Mouse (Mus musculus) hindbrain, embryonic 16.5 days (tissue): ENCODE measurements at regions not wholly inside any gene's neighbourhood (a gene's known extent, or its start where the extent isn't known, plus 50 kb on each side); places are given as distances from the start of the nearest gene placed in this dataset.

Source experiments
- ATAC-seq: fragments of 200-750 bp; cut with Nextera tagmentation; 2 replicates; pipeline ENCODE4 v1.8.0; 2017; ENCODE audit warnings: moderate TSS enrichment, moderate library complexity
- H3K27ac ChIP-seq: fragments of 300-500 bp; sonication (generic); 2 replicates; pipeline ENCODE4 v1.5.1; 2014; ENCODE audit warnings: low read depth, mild to moderate bottlenecking, control low read depth, low read length, moderate library complexity
- H3K27me3 ChIP-seq: fragments of 300-500 bp; sonication (generic); replicated peaks from 2 replicates; pipeline ENCODE4 v1.6.1; 2014; ENCODE audit warnings: low read length; ENCODE audit not compliant: control insufficient read depth, insufficient read depth
- H3K36me3 ChIP-seq: fragments of 300-500 bp; sonication (generic); 2 replicates; pipeline ENCODE4 v1.6.1; 2014; ENCODE audit warnings: mild to moderate bottlenecking, low read length, moderate library complexity, mixed read lengths; ENCODE audit not compliant: control insufficient read depth, insufficient read depth
- H3K4me1 ChIP-seq: fragments of 300-500 bp; sonication (generic); 2 replicates; pipeline ENCODE4 v1.6.1; 2014; ENCODE audit warnings: low read depth, low read length; ENCODE audit not compliant: control insufficient read depth, insufficient read depth
- H3K4me2 ChIP-seq: fragments of 300-500 bp; sonication (generic); 2 replicates; pipeline ENCODE4 v1.6.1; 2014; ENCODE audit warnings: mild to moderate bottlenecking, low read length, control low read depth, moderate library complexity
- H3K4me3 ChIP-seq: fragments of 300-500 bp; sonication (generic); 2 replicates; pipeline ENCODE4 v1.5.1; 2014; ENCODE audit warnings: mild to moderate bottlenecking, low read length, control low read depth, moderate library complexity
- H3K9ac ChIP-seq: fragments of 300-500 bp; sonication (generic); 2 replicates; pipeline ENCODE4 v1.6.1; 2014; ENCODE audit warnings: low read depth, mild to moderate bottlenecking, control low read depth, low read length, moderate library complexity
- H3K9me3 ChIP-seq: fragments of 300-500 bp; sonication (generic); 2 replicates; pipeline ENCODE4 v1.6.1; 2014; ENCODE audit warnings: mild to moderate bottlenecking, low read length, moderate library complexity; ENCODE audit not compliant: control insufficient read depth
- WGBS: fragments of 180-500 bp; shearing (Covaris S2); extraction: QIAGEN DNeasy Blood & Tissue Kit; methylation state at CpG from one replicate; pipeline ENCODE4 v1.1.7; 2014; 5-methylcytosine and 5-hydroxymethylcytosine counted together

DNA sequence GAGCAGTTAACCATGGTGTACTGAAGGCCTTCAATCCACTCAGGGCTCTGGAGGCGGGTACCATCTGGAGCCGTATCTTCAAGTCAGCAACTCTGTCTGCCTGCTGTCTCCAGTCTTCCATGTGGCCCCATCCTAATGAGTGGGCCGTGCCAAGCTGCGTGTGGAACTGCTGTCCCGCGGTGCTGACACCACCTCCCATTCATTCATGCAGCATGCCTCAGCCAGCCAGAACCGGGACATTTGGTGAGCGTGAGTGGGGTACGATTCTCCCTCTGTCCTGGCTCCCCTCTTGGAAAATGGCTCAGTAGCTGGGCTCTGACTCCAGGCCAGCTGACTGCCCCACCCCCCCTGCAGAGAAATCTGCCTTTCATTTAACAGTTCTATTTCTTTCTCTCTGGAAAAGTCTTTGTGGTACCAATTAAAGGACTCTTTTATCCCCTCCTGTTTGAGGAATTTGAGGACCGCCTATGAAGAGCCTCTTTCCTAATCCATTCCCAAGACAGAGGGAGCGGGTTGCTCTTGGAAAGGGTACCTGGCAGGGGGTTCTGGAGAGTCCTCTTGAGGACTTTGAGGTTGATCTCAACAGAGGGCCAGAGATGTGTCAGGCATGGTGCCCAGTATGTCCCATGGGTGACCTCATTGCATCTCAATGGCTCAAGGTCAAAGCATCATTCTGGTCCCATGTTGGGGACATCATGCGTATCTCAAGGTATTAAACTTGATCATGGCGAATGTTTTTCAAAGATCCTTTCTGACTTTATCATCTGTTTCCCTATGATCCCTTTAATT is 55.5 kb upstream of the Brd7 start:
- H3K4me2 ChIP-seq: no peak overlapping the region
- no peak overlapping the region for H3K4me3 ChIP-seq
- H3K9ac ChIP-seq: no peak overlapping the region
- H3K9me3 ChIP-seq: no peaks in the 10 kb centered on the region
- H3K27me3 ChIP-seq: no peaks in the 10 kb centered on the region
- H3K27ac ChIP-seq: no peak overlapping the region
- H3K4me1 ChIP-seq: no peaks in the 10 kb centered on the region; the same call in 1 of the 2 replicates
- peak; percentile 89 for ATAC-seq
- H3K36me3 ChIP-seq: no peaks in the 10 kb centered on the region
- WGBS: 30% methylated on average over 13 of the region's 13 CpGs

DNA sequence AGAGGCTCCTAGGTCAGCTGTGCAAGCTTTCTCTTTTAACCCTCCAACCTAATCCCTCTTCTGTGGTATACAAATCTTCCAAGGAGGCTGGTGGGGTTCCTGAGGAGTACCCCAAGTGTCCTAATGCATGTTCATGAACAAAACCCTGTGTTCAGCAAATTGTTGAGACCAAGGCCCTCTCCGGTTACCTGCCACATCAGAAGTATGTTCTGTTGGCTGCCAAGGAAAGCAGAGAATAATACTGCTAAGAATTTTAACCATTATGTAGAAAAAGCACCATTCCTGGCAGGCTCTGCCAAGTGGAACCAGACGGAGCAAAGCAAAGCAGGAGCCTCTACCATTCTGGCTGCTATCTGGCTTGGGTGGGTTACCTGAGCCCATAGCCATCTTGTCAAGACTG is 61.3 kb upstream of the Brd7 start:
- no peaks in the 10 kb centered on the region for H3K27me3 ChIP-seq
- H3K4me3 ChIP-seq: no peak overlapping the region
- H3K4me1 ChIP-seq: no peaks in the 10 kb centered on the region
- no peak overlapping the region for H3K9ac ChIP-seq
- ATAC-seq: no peak
- no peaks in the 10 kb centered on the region for H3K36me3 ChIP-seq
- H3K4me2 ChIP-seq: no peak overlapping the region
- WGBS: 80% methylated on average over 2 of the region's 2 CpGs
- no peak overlapping the region for H3K27ac ChIP-seq
- H3K9me3 ChIP-seq: no peaks in the 10 kb centered on the region

DNA sequence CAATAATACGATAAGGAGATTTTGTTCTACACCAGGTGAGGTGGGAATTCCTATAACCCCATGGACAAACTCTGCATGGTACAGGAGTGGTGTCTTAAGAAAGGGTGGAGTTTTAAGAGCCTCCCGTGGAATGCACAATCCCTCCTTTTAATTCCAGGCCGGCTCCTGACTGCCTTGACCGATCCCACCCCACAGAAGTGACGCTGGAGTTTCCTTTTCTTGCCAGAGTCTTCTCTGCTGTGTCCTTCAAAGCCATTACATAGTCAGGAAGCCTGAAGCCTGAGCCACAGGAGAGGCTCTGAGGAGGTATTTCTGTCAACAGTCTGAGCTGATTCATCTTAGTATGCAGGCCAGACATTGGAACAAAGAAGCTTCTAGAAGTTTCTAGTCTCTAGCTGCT is 66.6 kb upstream of the Brd7 start:
- Histone ChIP-seq H3K9me3 (no peaks in the 10 kb centered on the region), H3K27ac (no peak overlapping the region), H3K36me3 (no peaks in the 10 kb centered on the region), H3K9ac (no peak overlapping the region), H3K4me2 (no peak overlapping the region), H3K4me1 (no peaks in the 10 kb centered on the region), H3K4me3 (no peak overlapping the region), H3K27me3 (no peaks in the 10 kb centered on the region)
- 83% methylated on average over 5 of the region's 5 CpGs for WGBS
- no peak for ATAC-seq

DNA sequence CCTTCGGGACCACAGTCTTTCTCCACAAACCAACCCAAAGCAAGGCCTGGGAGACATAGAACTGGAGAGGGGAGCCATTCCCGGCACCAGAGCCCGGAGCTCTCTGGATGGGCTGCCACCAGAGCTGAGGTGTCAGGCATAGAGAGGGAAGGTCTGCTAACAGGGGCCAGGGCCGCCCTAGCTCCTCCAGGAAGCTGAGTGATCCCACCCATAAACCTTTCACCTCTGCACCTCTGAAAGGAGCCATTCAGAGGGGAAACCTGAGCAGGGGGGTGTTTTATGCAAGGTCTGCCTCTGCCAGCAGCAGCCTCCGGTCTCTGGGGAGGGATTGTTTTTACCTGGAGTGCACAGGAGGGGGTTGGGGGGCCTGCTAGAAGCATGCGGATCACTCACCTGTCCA is 69.4 kb upstream of the Brd7 start:
- Histone ChIP-seq H3K27ac (no peak overlapping the region), H3K36me3 (no peaks in the 10 kb centered on the region), H3K4me2 (no peak overlapping the region), H3K9ac (no peak overlapping the region), H3K9me3 (no peaks in the 10 kb centered on the region), H3K27me3 (no peaks in the 10 kb centered on the region), H3K4me3 (no peak overlapping the region), H3K4me1 (no peaks in the 10 kb centered on the region)
- 76% methylated on average over 6 of the region's 6 CpGs for WGBS
- no peak for ATAC-seq

DNA sequence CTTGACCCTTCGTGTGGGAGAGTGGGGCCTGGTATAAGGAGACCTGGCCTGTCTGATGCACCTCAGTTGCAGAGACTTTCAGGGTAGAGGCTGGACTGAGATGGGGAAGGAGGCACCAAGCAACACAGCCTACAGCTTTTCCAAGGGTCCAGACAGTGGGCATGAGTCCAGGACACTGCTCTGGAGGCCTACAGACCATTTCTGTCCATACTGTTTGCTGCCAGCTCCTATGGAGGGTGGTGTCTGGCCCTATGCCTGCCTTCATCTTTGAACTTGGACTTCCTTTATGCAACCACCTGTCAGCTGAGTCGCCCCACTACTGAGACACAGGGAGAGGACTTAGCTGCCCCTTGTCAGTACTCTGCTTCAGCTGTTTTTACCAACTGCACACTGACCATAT is 73.7 kb upstream of the Brd7 start:
- Histone ChIP-seq H3K4me2 (no peak overlapping the region), H3K27ac (no peak overlapping the region), H3K9me3 (no peaks in the 10 kb centered on the region), H3K4me1 (peaks cover 5% of the 10 kb centered on the region; the same call in 1 of the 2 replicates), H3K36me3 (no peaks in the 10 kb centered on the region), H3K27me3 (no peaks in the 10 kb centered on the region), H3K9ac (no peak overlapping the region), H3K4me3 (no peak overlapping the region)
- ATAC-seq: no peak
- 81% methylated on average over 2 of the region's 2 CpGs for WGBS

DNA sequence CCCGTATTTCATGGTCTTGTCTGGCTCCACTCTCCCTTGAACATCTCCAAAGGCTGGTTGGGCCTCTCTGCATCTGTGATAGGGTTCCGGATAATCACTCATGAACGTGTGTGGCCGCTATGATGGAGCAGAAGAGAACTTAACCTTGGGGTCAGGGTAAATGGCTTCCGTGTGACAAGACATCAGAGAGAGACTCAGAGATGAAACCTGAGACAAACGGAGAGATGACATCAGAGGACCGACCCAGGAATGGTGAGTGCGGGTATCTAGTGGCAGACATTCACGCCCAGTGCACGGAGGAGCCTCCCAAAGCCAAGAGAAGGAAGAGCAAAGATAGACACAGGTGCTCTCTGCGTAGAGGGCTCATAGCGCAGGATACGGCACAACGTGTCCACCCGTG is 78.2 kb upstream of the Brd7 start:
- Histone ChIP-seq H3K4me1 (peaks cover 5% of the 10 kb centered on the region; the same call in 1 of the 2 replicates), H3K4me3 (no peak overlapping the region), H3K9me3 (no peaks in the 10 kb centered on the region), H3K4me2 (no peak overlapping the region), H3K36me3 (no peaks in the 10 kb centered on the region), H3K27me3 (no peaks in the 10 kb centered on the region), H3K9ac (no peak overlapping the region), H3K27ac (no peak overlapping the region)
- no peak for ATAC-seq
- WGBS: 88% methylated on average over 15 of the region's 15 CpGs

DNA sequence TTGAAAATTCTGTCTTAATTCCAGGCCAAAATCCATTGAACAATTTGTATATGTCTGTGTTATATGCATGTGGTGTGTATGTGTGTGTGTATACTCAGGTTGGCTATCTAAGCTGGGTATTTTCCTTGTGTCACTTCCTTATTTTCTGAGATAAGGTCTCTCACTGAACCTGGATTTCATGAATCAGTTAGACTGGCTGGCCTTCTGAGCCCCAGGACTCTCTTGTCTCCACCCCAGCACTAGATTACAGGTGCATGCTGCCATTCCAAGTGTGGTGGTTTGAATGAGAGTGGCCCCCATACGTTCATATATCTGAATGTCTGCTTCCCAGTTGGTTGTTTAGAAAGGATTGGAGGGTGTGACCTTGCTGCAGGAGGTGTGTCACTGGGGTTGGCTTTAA is 77.8 kb upstream of the Nkd1 start:
- H3K4me2 ChIP-seq: no peak overlapping the region
- ATAC-seq: no peak
- H3K27ac ChIP-seq: no peak overlapping the region
- WGBS: 48% methylated on average over 1 of the region's 1 CpGs
- no peak overlapping the region for H3K9ac ChIP-seq
- no peak overlapping the region for H3K4me3 ChIP-seq
- H3K36me3 ChIP-seq: no peaks in the 10 kb centered on the region
- peaks cover 13% of the 10 kb centered on the region for H3K4me1 ChIP-seq
- H3K9me3 ChIP-seq: no peaks in the 10 kb centered on the region
- no peaks in the 10 kb centered on the region for H3K27me3 ChIP-seq

DNA sequence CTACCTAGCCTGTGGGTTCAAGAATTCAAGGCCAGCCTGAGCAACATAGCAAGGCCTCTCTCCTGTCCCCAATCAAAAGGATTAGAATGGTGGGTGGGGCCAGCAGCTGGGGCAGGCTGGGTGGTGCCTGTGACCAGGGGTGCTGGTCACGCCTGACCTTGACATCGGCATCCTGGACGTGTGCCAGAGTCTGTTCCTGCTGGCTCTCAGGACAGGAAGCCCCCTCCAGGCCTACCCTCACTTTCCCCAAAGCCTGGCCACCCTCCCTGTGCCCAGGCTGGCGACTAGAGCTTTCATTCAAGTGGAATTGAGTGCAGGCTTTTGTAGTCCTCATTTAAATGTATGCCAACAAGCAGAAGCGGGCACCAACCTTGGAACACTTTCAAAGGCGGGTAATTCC is 73.7 kb upstream of the Nkd1 start:
- 26% methylated on average over 6 of the region's 6 CpGs for WGBS
- peak; percentile 87 for ATAC-seq
- Histone ChIP-seq H3K4me1 (peaks cover 25% of the 10 kb centered on the region), H3K9ac (no peak overlapping the region), H3K9me3 (no peaks in the 10 kb centered on the region), H3K27ac (peak overlapping the region; percentile 67), H3K4me3 (no peak overlapping the region), H3K4me2 (no peak overlapping the region; the same call in 1 of the 2 replicates), H3K36me3 (no peaks in the 10 kb centered on the region), H3K27me3 (peaks cover 8% of the 10 kb centered on the region; the same call in 1 of the 2 replicates)

DNA sequence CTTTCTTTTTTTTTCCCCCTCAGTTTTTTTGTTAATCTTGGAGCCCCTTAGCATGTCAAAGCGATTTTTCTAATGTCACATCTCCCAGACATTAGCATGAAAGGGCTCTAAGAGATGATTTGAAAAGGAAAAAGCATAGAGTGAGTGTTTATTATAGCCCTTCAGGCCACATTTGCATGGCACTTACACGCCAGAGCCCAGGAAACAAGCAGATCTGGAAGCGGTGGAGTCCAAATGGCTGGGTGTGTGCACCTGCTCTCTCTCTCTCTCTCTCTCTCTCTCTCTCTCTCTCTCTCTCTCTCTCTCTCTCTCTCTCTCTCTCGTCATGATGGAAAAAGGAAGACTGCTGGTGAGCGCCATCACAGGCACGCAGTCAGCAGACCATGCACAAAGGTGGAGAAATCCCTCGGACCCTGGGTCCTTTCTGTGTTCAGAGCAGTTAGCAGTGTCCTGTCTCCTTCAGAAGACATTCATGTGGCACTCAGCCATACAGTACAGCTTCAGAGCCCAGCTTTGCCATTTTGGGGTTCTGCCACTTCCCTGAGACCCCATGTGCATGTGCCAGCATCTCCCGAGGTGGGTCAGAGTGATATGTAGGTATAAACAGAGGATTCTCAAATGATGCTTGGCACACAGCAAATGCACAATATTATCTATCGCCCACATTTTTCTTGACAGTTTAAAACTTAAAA is 73.2 kb upstream of the Nkd1 start:
- H3K27me3 ChIP-seq: peaks cover 12% of the 10 kb centered on the region
- peaks cover 25% of the 10 kb centered on the region for H3K4me1 ChIP-seq
- no peak overlapping the region for H3K4me3 ChIP-seq
- H3K36me3 ChIP-seq: no peaks in the 10 kb centered on the region
- peak overlapping the region; percentile 67 for H3K27ac ChIP-seq
- H3K9ac ChIP-seq: no peak overlapping the region
- no peaks in the 10 kb centered on the region for H3K9me3 ChIP-seq
- peak overlapping the region; percentile 12; the same call in 1 of the 2 replicates for H3K4me2 ChIP-seq
- WGBS: 45% methylated on average over 8 of the region's 9 CpGs
- 0 out of 2 replicates have a peak, but pooled peaks have one; percentile 58 for ATAC-seq
